Mouse (Mus musculus): ENCODE data around the gene Arf1.

- TF ChIP-seq EP300 (IDR thresholded peaks at IDR 0.05; ENCODE audit: low read depth) (no peak), CTCF (IDR thresholded peaks at IDR 0.05; ENCODE audit: low read depth) (no peak)
Observed at GRCm38 (mm10) chr11:59260706-59261493, 32.8 kb upstream of the Arf1 start.
